ENCODE assay signal across 8 mouse cellular contexts in genomic region chr13:22022241-22022640, GRCm38 (mm10). TPM values are rescaled to one million over a fixed set of nuclear protein-coding genes. Genes with fewer than 3 reads are reported as not detected.
DNase-seq lines count a peak whose midpoint lies in the region; ATAC-seq and TF ChIP-seq lines count a peak whose summit lies in the region.

No protein-coding gene starts in this region.

- ATAC-seq in hindbrain, postnatal 0 days = peak; percentile 83
- ATAC-seq in megakaryocyte-erythroid progenitor cell, adult 5-6 weeks (replicated peaks; ENCODE audit: low FRiP score, low TSS enrichment, poor library complexity, severe bottlenecking) = peak; percentile 69

- H3K4me3 ChIP-seq in hindbrain, postnatal 0 days (ENCODE audit: low read length) = peak overlapping the region; percentile 45

- no peak for TF ChIP-seq CTCF in hindbrain, postnatal 0 days (IDR thresholded peaks at IDR 0.05; ENCODE audit: low read depth)

- H3K4me1 ChIP-seq in hindbrain, postnatal 0 days (ENCODE audit: insufficient read depth, low read length) = 0 out of 2 replicates have a peak, but pooled peaks cover 3% of the 10 kb centered on the region

- no peak overlapping the region for H3K27ac ChIP-seq in hindbrain, postnatal 0 days

- H3K36me3 ChIP-seq in hindbrain, postnatal 0 days (ENCODE audit: insufficient read depth, low read length) = no peaks in the 10 kb centered on the region

- no peak overlapping the region for H3K9ac ChIP-seq in hindbrain, postnatal 0 days (replicated peaks; ENCODE audit: low read length)

- 0% methylated on average over 9 of the region's 9 CpGs for WGBS in hindbrain, postnatal 0 days

- peaks cover 17% of the 10 kb centered on the region for H3K27me3 ChIP-seq in hindbrain, postnatal 0 days (ENCODE audit: insufficient read depth, low read length)

- intact Hi-C loops in left cerebral cortex, postnatal 36 days (cut with DNase I) = loop anchor here (5.0 to 10.0 kb wide), 3 partner anchors 857 to 1495 kb away; no protein-coding TSS in a partner anchor

- peak; percentile 58 for DNase-seq in right cerebral cortex, adult 18-20 months
- DNase-seq in right cerebral cortex, postnatal 25 days = no peak
- peak; percentile 69 to 83 for DNase-seq in cerebellum, postnatal 36 days
- peak; percentile 63 to 69 for DNase-seq in gastrocnemius, adult 8-10 months (ENCODE audit: low spot score in 2 of 2)
- DNase-seq in hindbrain, postnatal 0 days (ENCODE audit: low spot score) = peak; percentile 90
- peak; percentile 46 to 70 for DNase-seq in left cerebral cortex, postnatal 36 days (ENCODE audit: low spot score in 2 of 2)
- DNase-seq in skeletal muscle tissue, adult 2 months (ENCODE audit: low read depth, low spot score) = peak; percentile 86

- peak overlapping the region; percentile 59 for H3K4me2 ChIP-seq in hindbrain, postnatal 0 days (ENCODE audit: low read depth, low read length)

- no peaks in the 10 kb centered on the region for H3K9me3 ChIP-seq in hindbrain, postnatal 0 days (ENCODE audit: low read length)

RNA-seq across cellular contexts. Expression of gene Prss16, which starts 12.7 kb away (rescaled TPM):
- not detected for total RNA-seq in gastrocnemius, adult 8-10 months (2022)
- not detected in 2 replicates for total RNA-seq in hindbrain, postnatal 0 days (2014; rRNA removed)
- polyA plus RNA-seq in hindbrain, postnatal 0 days (2015; fragmentation: Nextera tagmentation; extraction: Ambion mirVana) = not detected in 2 replicates
- 1 to 10 TPM in 1 of 2 experiments, under 1 TPM in 1; 0.34 to 1.1 TPM for total RNA-seq in left cerebral cortex, postnatal 36 days (2021)
- not detected in 2 replicates for total RNA-seq in megakaryocyte-erythroid progenitor cell, adult 5-6 weeks (2014; fragmentation: Nextera tagmentation)
- 0.19 and 0.89 TPM in 2 replicates for total RNA-seq in megakaryocyte-erythroid progenitor cell, adult 5-6 weeks (2017)

RNA-seq across cellular contexts. Expression of gene Hist1h2ah, which starts 13.1 kb away (rescaled TPM):
- 1 to 10 TPM in 3 of 4 experiments, not detected in 1; 3.0 to 6.5 (median 5.3) TPM for total RNA-seq in gastrocnemius, adult 8-10 months (2022)
- 67.7 and 136 TPM in 2 replicates for total RNA-seq in hindbrain, postnatal 0 days (2014; rRNA removed)
- 2.2 and 10.5 TPM in 2 replicates for polyA plus RNA-seq in hindbrain, postnatal 0 days (2015; fragmentation: Nextera tagmentation; extraction: Ambion mirVana)
- total RNA-seq in left cerebral cortex, postnatal 36 days (2021) = 10 to 100 TPM; 24.6 to 42.5 TPM
- 11.1 TPM in 1 of 2 replicates, not detected in the other for total RNA-seq in megakaryocyte-erythroid progenitor cell, adult 5-6 weeks (2014; fragmentation: Nextera tagmentation)
- total RNA-seq in megakaryocyte-erythroid progenitor cell, adult 5-6 weeks (2017) = 482 and 578 TPM in 2 replicates

RNA-seq across cellular contexts. Expression of gene Hist1h2bk, which starts 13.4 kb away (rescaled TPM):
- total RNA-seq in gastrocnemius, adult 8-10 months (2022) = 1 to 10 TPM in 1 of 4 experiments, under 1 TPM in 1, not detected in 2; 0.75 to 7.0 TPM
- total RNA-seq in hindbrain, postnatal 0 days (2014; rRNA removed) = 468 and 587 TPM in 2 replicates
- polyA plus RNA-seq in hindbrain, postnatal 0 days (2015; fragmentation: Nextera tagmentation; extraction: Ambion mirVana) = 0.84 and 1.2 TPM in 2 replicates
- 10 to 100 TPM; 13.0 to 13.3 TPM for total RNA-seq in left cerebral cortex, postnatal 36 days (2021)
- 142 and 423 TPM in 2 replicates for total RNA-seq in megakaryocyte-erythroid progenitor cell, adult 5-6 weeks (2014; fragmentation: Nextera tagmentation)
- total RNA-seq in megakaryocyte-erythroid progenitor cell, adult 5-6 weeks (2017) = 812 and 1,118 TPM in 2 replicates

RNA-seq across cellular contexts. Expression of gene Hist1h4i, which starts 18.9 kb away (rescaled TPM):
- 10 to 100 TPM; 28.5 to 37.8 (median 35.7) TPM for total RNA-seq in gastrocnemius, adult 8-10 months (2022)
- total RNA-seq in hindbrain, postnatal 0 days (2014; rRNA removed) = 20.6 and 39.3 TPM in 2 replicates
- polyA plus RNA-seq in hindbrain, postnatal 0 days (2015; fragmentation: Nextera tagmentation; extraction: Ambion mirVana) = 5.1 and 5.5 TPM in 2 replicates
- 10 to 100 TPM; 65.2 to 73.2 TPM for total RNA-seq in left cerebral cortex, postnatal 36 days (2021)
- 56.5 and 110 TPM in 2 replicates for total RNA-seq in megakaryocyte-erythroid progenitor cell, adult 5-6 weeks (2014; fragmentation: Nextera tagmentation)
- total RNA-seq in megakaryocyte-erythroid progenitor cell, adult 5-6 weeks (2017) = 136 and 141 TPM in 2 replicates

RNA-seq across cellular contexts. Expression of gene Hist1h2ag, which starts 20.5 kb away (rescaled TPM):
- total RNA-seq in gastrocnemius, adult 8-10 months (2022) = 1 to 10 TPM in 3 of 4 experiments, not detected in 1; 2.3 to 4.2 (median 2.6) TPM
- total RNA-seq in hindbrain, postnatal 0 days (2014; rRNA removed) = 477 and 856 TPM in 2 replicates
- polyA plus RNA-seq in hindbrain, postnatal 0 days (2015; fragmentation: Nextera tagmentation; extraction: Ambion mirVana) = 13.5 and 16.6 TPM in 2 replicates
- 10 to 100 TPM in 1 of 2 experiments, 1 to 10 TPM in 1; 8.3 to 11.2 TPM for total RNA-seq in left cerebral cortex, postnatal 36 days (2021)
- total RNA-seq in megakaryocyte-erythroid progenitor cell, adult 5-6 weeks (2014; fragmentation: Nextera tagmentation) = 19.5 and 69.6 TPM in 2 replicates
- total RNA-seq in megakaryocyte-erythroid progenitor cell, adult 5-6 weeks (2017) = 882 and 1,306 TPM in 2 replicates

Comparison
In these comparisons a context has a peak if more than half of its experiments do, and no peak if none do; other contexts are left out.
1. RNA of gene Hist1h2bk, which starts 13.4 kb away (total RNA-seq): 142 to 1,118 TPM in megakaryocyte-erythroid progenitor cell, adult 5-6 weeks and 468 to 587 TPM in hindbrain, postnatal 0 days; 13.0 to 13.3 TPM in left cerebral cortex, postnatal 36 days and 0.75 to 7.0 TPM in gastrocnemius, adult 8-10 months; every median in the first group is over 4 times any median in the second.